Mouse (Mus musculus): ENCODE results near the gene Ppp1r27.

Ppp1r27 gene

GRCm38 (mm10) chr11:120548786-120549167 lies 2.2 kb downstream of the Ppp1r27 start:
- no peak for ATAC-seq (ENCODE audit: insufficient number of reproducible peaks, low FRiP score, low TSS enrichment)

DNA sequence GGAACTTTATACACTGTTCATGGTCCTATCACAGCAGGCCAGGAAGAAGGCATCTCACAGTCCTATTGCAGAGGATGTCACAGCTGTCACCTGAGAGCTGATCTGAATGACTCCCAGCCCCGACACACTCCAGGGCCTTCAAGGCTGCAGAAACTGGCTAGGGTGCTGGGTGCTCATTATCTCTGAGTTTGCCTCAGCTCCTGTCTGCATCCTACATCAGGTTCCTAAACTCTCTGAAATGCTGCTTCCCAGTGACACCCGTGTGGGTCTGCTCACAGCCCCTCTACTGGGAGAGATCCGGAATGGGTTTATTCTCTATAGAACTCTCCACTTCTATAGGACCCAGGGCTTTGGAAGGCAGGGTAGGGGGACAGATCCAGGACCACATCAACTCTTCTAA lies 2.7 kb downstream of the Ppp1r27 start:
- ATAC-seq (ENCODE audit: insufficient number of reproducible peaks, low FRiP score, low TSS enrichment), result no peak

DNA sequence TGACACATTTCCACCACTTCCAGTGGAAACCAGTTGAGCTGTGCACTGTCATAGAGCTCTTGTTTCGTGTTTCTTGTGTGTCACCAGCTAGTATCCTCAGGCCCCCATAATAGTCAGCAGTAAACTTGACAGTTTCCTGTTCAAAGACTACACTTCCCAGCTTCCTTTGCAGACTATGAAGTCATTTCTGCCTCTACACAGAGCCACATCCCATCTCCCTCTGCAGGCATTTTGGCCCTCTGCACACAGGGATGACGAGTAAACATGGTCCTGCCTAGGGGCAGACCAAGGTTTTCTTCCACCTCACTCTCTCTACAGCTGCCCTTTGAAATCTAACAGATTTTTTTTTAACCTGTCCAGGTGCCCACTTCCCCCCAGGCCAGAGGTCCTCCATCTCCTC lies 3.5 kb downstream of the Ppp1r27 start:
- ATAC-seq (ENCODE audit: insufficient number of reproducible peaks, low FRiP score, low TSS enrichment), result no peak

GRCm38 (mm10) chr11:120545964-120546363 lies 5.0 kb downstream of the Ppp1r27 start:
- ATAC-seq (ENCODE audit: insufficient number of reproducible peaks, low FRiP score, low TSS enrichment), result no peak

DNA sequence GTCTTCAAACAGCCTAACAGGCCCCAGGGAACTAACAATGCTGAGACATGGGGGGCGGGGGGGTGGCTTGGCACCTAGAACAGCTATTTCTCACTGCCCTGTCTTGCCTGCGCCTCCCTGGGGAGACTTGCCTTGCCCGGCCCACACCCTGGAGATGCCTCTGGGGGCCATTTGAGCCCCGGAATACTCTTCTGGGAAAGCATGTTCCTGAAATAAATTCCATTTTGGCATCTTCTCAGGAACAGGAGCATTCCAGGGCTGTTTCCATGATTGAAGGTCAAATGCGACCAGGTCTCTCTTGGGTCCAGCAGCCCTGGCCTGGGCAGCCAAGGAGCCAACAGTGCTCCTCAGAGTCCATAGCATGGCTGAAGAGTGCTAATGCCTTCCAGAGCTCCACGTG lies 8.6 kb downstream of the Ppp1r27 start:
- ATAC-seq (ENCODE audit: insufficient number of reproducible peaks, low FRiP score, low TSS enrichment), result no peak

GRCm38 (mm10) chr11:120541907-120542306 lies 9.0 kb downstream of the Ppp1r27 start:
- ATAC-seq (ENCODE audit: insufficient number of reproducible peaks, low FRiP score, low TSS enrichment), result no peak

GRCm38 (mm10) chr11:120539285-120540014 lies 11.5 kb downstream of the Ppp1r27 start:
- ATAC-seq (ENCODE audit: insufficient number of reproducible peaks, low FRiP score, low TSS enrichment), result no peak

DNA sequence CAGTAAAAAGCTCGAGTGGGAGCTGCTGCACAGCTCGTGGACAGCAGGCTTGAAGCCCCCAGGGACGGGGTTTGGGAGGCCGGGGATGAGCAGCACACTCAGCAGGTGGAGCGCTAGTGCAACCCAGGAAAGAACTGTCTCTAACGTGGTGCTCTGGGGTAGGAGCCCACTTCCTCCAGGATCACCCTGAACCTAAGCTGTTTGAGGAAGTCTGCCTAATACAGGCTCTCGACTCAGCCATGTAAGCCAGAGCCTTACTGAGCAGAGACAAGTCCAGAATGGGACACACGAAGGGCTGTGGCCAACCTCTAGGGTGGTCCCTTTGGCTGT lies 12.0 kb downstream of the Ppp1r27 start:
- no peak for ATAC-seq (ENCODE audit: insufficient number of reproducible peaks, low FRiP score, low TSS enrichment)

DNA sequence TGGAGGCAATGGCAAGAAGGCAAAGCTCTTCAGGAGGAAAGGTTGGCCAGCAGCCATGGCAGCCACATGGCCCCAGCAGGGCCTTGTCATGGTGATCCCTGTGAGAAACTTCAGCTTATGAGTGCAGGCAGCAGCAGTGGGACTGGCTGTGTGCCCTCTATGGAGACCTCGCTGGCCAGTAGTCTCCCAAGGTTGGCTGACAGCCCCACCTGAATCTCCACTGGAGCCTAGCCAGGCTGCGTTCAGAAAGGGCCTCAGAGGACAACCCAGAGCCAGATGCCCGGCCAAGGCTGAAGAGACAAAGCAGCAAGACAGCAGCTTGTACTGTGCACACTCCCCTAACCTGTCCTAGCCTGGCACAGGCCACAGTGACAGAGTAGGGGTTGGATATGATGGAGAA lies 12.4 kb downstream of the Ppp1r27 start:
- ATAC-seq (ENCODE audit: insufficient number of reproducible peaks, low FRiP score, low TSS enrichment), result peak; percentile 55; the same call in 1 of the 2 replicates

DNA sequence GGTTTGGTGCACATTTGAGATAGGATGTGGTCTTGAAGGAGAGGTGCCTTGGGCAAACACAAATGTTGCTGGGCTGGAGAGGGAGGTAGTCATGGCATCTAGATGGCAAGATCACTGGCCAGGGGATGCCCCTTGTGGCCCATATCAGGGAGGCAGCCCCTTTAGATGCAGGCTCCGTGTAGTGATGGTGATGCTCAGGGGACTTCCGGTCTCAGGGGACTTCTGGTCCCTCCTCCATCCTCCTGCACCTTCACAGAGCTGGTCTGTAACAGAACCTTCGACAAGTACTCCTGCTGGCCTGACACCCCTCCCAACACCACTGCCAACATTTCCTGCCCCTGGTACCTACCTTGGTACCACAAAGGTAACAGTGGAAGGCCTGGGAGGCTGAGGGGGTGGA lies 15.1 kb downstream of the Ppp1r27 start:
- no peak for ATAC-seq (ENCODE audit: insufficient number of reproducible peaks, low FRiP score, low TSS enrichment)

DNA sequence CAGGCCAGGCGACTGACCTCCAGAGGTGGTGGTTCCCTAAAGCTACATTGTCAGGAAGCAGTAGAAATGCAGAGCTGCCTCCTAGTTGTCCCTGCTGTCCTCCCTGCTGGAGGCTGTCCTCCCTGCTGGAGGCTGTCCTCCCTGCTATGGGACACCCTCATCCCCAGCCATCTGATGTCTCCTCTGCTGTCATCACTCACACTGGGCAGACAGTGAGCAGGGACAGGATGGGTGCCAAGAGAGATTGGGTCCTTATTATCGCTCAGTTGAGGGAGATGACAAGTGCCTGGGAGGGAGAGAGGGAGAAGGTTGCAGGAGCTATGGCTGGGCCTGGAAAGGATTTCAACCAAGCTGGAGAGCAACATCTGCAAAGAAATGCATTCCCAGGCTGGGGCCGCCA lies 15.8 kb downstream of the Ppp1r27 start:
- no peak for ATAC-seq (ENCODE audit: insufficient number of reproducible peaks, low FRiP score, low TSS enrichment)

DNA sequence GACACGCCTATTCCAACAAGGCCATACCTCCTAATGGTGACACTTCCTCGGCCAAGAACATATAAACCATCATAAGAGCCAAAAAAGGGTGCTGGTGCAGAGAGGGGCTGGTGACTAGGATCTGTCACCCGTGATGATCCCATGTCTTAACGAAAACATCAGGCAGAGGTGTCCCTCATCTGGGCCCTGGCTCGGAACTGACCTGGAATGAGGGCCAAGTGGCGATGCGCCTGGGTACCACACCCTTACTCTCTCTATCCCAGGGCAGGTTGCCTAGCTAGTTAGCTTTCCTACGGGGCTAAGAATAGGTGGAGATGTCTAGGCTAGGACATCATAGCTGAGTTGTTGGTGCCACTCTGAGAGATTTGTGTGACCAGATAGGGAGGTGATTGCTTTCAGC lies 16.8 kb downstream of the Ppp1r27 start:
- no peak for ATAC-seq (ENCODE audit: insufficient number of reproducible peaks, low FRiP score, low TSS enrichment)

GRCm38 (mm10) chr11:120531646-120532045 lies 19.3 kb downstream of the Ppp1r27 start:
- ATAC-seq (ENCODE audit: insufficient number of reproducible peaks, low FRiP score, low TSS enrichment), result no peak

- ATAC-seq (ENCODE audit: insufficient number of reproducible peaks, low FRiP score, low TSS enrichment), result no peak
Measured at GRCm38 (mm10) chr11:120530085-120530964, 20.6 kb downstream of the Ppp1r27 start, which contains the start of gene Gcgr. Gene Gcgr (plus strand): TSS chr11:120530699.

- no peak for ATAC-seq (ENCODE audit: insufficient number of reproducible peaks, low FRiP score, low TSS enrichment)
Measured at GRCm38 (mm10) chr11:120528903-120529302, 22.0 kb downstream of the Ppp1r27 start.

GRCm38 (mm10) chr11:120527690-120528354 lies 23.1 kb downstream of the Ppp1r27 start:
- ATAC-seq (ENCODE audit: insufficient number of reproducible peaks, low FRiP score, low TSS enrichment), result no peak

DNA sequence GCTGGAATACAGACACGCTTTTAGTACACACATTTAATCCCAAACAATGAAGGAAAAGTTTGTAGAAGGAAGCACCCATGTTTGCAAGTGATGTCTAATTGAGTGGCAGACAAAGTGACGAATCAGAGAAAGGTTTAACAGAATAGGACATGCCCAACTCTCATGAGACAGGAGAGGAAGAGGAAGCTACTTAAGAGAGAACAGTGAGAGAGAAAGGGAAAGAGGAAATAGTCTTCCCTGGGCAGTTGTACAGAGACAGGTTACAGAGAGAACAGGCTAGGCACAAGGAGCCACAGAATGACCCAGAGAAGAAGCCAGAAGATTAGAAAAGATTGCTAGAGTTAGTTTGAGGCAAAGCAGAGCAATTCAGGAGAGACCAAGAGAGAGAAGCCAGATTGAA lies 25.0 kb downstream of the Ppp1r27 start:
- no peak for ATAC-seq (ENCODE audit: insufficient number of reproducible peaks, low FRiP score, low TSS enrichment)

DNA sequence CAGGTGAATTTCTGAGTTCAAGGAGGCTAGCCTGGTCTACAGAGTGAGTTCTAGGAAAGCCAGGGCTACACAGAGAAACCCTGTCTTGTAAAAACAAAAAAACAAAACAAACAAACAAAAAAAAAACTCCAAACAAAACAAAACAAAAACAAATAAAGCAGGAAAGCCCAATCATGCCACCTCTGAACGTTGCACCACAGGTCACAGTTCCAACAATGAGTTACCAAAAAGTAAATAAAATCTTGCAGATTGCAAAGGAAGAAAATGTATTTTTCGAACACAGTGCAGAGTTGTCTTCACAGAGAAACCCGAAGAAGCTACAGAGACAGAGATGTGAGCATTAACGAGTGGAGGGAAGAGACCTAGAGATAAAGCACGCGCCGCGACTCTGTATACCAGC lies 28.4 kb downstream of the Ppp1r27 start:
- no peak for ATAC-seq (ENCODE audit: insufficient number of reproducible peaks, low FRiP score, low TSS enrichment)

- peak; percentile 95; the same call in 1 of the 2 replicates for ATAC-seq (ENCODE audit: insufficient number of reproducible peaks, low FRiP score, low TSS enrichment)
Measured at GRCm38 (mm10) chr11:120520967-120521540, 29.9 kb downstream of the Ppp1r27 start.

GRCm38 (mm10) chr11:120520498-120520897 lies 30.4 kb downstream of the Ppp1r27 start:
- no peak for ATAC-seq (ENCODE audit: insufficient number of reproducible peaks, low FRiP score, low TSS enrichment)

DNA sequence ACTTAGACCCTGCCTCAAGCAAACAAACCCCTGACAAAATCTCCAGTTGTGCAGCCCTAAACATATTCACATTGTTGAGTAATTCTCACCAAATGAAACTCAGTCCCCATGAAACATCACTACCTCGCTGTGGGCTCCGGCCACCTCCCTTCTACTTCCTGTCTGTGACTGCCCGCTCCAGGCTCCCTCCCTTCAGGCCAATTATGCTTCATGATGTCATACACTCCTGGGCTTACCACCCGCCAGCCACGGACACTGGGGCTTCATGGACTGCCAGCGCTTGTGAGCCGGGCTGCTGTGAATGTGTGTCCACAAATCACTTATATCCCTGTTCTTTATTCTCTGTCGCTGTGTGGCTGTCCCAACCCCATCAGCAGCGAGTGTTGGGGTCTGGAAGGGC lies 31.2 kb downstream of the Ppp1r27 start:
- ATAC-seq (ENCODE audit: insufficient number of reproducible peaks, low FRiP score, low TSS enrichment), result no peak
